Mouse (Mus musculus) cerebellum, adult 2 months (tissue): ENCODE data around the gene Nectin1. TPM values are rescaled to one million over a fixed set of nuclear protein-coding genes. Genes with fewer than 3 reads are reported as not detected.

Source experiments
- DNase-seq, 2 experiments: peaks; one replicate each; pipeline ENCODE4 v3.0.0; 2021
- H3K27ac ChIP-seq: fragments of 200-500 bp; 2 replicates; pipeline ENCODE4 v1.5.1; 2012; ENCODE audit warnings: low read length, control low read depth, inconsistent platforms; ENCODE audit not compliant: insufficient read depth
- H3K27me3 ChIP-seq: fragments of 200-500 bp; 2 replicates; pipeline ENCODE4 v1.6.1; 2012; ENCODE audit warnings: inconsistent platforms, mild to moderate bottlenecking, low read length, moderate library complexity; ENCODE audit not compliant: control insufficient read depth, insufficient read depth
- H3K4me1 ChIP-seq: fragments of 200-500 bp; 2 replicates; pipeline ENCODE4 v1.6.1; 2011; ENCODE audit warnings: low read length; ENCODE audit not compliant: control insufficient read depth, insufficient read depth
- H3K4me3 ChIP-seq: fragments of 200-500 bp; replicated peaks from 2 replicates; pipeline ENCODE3; 2011; ENCODE audit warnings: mild to moderate bottlenecking, low read depth, low read length, control low read depth; ENCODE audit not compliant: insufficient read depth
- CTCF ChIP-seq: fragments of 200-500 bp; IDR thresholded peaks from 2 replicates; pipeline ENCODE4 v1.5.1; 2011; ENCODE audit warnings: low read depth, mild to moderate bottlenecking, control low read depth, low read length, moderate library complexity, borderline replicate concordance; ENCODE audit not compliant: insufficient read depth
- POLR2A ChIP-seq: fragments of 200-500 bp; IDR thresholded peaks from 2 replicates; pipeline ENCODE4 v1.6.1; 2011; ENCODE audit warnings: low read length, control low read depth, borderline replicate concordance; ENCODE audit not compliant: insufficient read depth
- WGBS: fragments of 180-500 bp; shearing (Covaris S2); methylation state at CpG from one replicate; pipeline ENCODE4 v1.1.7; 2018; 5-methylcytosine and 5-hydroxymethylcytosine counted together
- polyA plus RNA-seq: library from polyadenylated mRNA; depleted of rRNA; stranded (reverse); fragments of >200 nt; gene quantifications from 2 replicates; pipeline ENCODE4 v1.2.3, GENCODE M21; 2012; rRNA removed

The Nectin1 gene
- 27.3 and 28.9 TPM in 2 replicates for polyA plus RNA-seq

DNA sequence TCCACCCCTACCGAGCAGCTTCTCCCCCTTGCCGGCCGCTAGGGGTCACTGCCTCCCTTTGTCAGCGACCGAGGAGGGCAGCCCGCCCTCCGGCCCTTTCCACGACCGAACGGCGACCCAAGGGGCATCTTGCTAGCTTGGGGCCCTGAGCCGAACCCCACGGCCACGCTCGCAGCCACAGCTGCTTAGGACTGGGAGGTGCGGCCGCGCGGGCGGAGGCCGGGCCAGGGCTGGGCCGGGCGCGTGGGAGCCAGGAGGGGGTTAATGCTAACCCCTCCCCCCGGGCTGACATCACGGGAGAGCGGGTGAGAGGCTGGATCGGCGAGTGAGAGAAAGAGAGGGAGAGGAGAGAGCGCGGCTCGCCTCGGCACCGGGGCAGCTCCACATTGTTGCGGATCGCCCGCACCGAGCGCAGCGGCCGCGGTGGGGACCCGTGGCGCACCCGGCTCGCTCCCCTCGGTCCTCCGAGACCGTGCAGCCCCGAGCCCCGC lies at the start of gene Nectin1:
Gene Nectin1, plus strand, starts transcription at position 338 of the 491 bp plus-strand sequence.
- TF ChIP-seq POLR2A (peak; percentile 81), CTCF (peak; percentile 70)
- Histone ChIP-seq H3K4me3 (peak within 1 kb of the TSS; percentile 72), H3K4me1 (0 out of 2 replicates have a peak, but pooled peaks cover 13% of the 10 kb centered on the region), H3K27ac (peak within 1 kb of the TSS; percentile 83), H3K27me3 (no peaks in the 10 kb centered on the region)
- under 1% methylated on average over 47 of the region's 51 CpGs for WGBS
- peak; percentile 90 to 95 for DNase-seq

DNA sequence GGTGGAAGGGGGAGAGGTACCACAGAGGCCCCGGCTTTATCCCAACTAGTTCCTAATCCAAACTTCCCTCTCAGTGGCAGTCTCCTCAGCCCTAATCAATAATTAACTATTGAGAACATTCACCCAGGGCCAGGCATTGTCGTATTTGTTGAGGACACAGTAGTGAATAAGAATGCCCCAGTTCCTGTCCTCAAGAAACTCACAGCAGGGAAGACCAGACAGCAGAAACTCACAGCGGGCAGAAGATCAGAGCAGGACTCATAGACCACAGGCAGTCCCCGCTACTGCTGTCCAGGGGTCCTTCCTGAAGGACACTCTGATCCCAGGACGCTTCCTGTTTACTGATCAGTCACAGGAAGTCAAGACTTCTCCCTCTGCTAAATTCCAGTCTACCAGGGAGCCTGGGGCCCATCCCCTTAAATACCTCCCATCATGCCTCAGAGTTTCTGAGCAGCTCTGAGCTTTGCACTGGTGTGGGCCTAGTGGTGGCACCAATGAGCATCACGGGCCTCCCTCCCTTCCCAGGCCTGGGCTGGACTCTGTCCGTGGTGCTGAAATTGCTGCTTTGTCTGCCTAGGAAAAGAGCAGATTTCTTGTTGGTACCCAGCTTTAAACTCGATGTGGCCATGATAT lies 45.6 kb upstream of the Nectin1 start:
- WGBS = 47% methylated on average over 8 of the region's 8 CpGs
- TF ChIP-seq POLR2A = no peak
- TF ChIP-seq CTCF = no peak
- no peaks in the 10 kb centered on the region for H3K27me3 ChIP-seq

DNA sequence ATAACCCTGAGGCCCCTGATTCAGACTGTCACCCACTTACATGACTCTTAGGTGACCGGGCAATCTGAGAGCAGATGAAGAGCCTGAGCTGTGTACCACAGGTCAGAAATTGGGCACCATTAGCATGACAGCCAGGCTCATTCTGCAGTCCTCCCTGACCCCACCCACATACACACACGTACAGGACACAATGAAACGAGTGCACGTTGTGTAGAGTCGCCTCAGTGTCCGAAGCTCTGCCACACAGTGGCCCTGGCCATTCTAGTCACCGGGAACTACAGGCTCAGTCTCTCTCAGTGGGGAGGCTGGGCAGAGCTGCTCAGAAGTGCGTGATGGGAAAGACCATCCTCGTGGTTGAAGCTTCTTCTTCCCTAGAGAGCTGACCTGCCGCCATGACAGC lies 44.9 kb upstream of the Nectin1 start:
- no peaks in the 10 kb centered on the region for H3K27me3 ChIP-seq
- TF ChIP-seq CTCF (no peak), POLR2A (no peak)
- 72% methylated on average over 10 of the region's 10 CpGs for WGBS
- no peak overlapping the region for H3K4me3 ChIP-seq
- no peak overlapping the region for H3K27ac ChIP-seq
- no peak for DNase-seq
- H3K4me1 ChIP-seq = peaks cover 7% of the 10 kb centered on the region; the same call in 1 of the 2 replicates

More for the DNA sequence above, 45.6 kb upstream of the Nectin1 start:
- H3K4me1 ChIP-seq = peaks cover 7% of the 10 kb centered on the region; the same call in 1 of the 2 replicates
- H3K27ac ChIP-seq = no peak overlapping the region
- H3K4me3 ChIP-seq = no peak overlapping the region
- no peak for DNase-seq

GRCm38 (mm10) chr9:43699417-43700225 lies 44.2 kb upstream of the Nectin1 start:
- Histone ChIP-seq H3K4me1 (peaks cover 7% of the 10 kb centered on the region; the same call in 1 of the 2 replicates), H3K27me3 (no peaks in the 10 kb centered on the region), H3K4me3 (no peak overlapping the region), H3K27ac (no peak overlapping the region)
- WGBS = 24% methylated on average over 11 of the region's 11 CpGs
- no peak for DNase-seq
- TF ChIP-seq CTCF (no peak), POLR2A (no peak)

DNA sequence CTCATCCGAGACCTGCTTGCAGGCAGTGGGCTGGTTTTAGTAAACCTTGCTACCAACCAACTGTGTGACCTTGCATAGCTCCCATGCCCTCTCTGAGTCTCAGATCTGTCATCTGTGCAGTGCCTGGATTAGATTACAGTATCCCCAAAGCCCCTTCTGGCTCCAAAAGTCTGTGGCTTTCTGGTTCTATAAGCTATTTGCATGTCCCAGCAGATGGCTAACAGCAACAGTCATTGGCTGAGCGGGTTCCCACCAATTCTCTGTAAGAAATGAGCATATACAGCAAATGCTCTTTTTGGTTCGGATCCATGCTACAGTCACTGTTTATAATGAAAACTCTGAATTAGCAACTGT lies 43.6 kb upstream of the Nectin1 start:
- no peak for DNase-seq
- WGBS = 55% methylated on average over 3 of the region's 3 CpGs
- no peaks in the 10 kb centered on the region for H3K27me3 ChIP-seq
- H3K4me1 ChIP-seq = peaks cover 7% of the 10 kb centered on the region; the same call in 1 of the 2 replicates
- TF ChIP-seq POLR2A (no peak), CTCF (no peak)
- H3K27ac ChIP-seq = no peak overlapping the region
- no peak overlapping the region for H3K4me3 ChIP-seq

GRCm38 (mm10) chr9:43701748-43702147 lies 42.0 kb upstream of the Nectin1 start:
- no peak overlapping the region for H3K4me3 ChIP-seq
- no peak for DNase-seq
- TF ChIP-seq POLR2A (no peak), CTCF (no peak)
- no peaks in the 10 kb centered on the region for H3K27me3 ChIP-seq
- H3K27ac ChIP-seq = no peak overlapping the region
- H3K4me1 ChIP-seq = peaks cover 7% of the 10 kb centered on the region

- DNase-seq = no peak
- no peaks in the 10 kb centered on the region for H3K27me3 ChIP-seq
- no peak overlapping the region for H3K27ac ChIP-seq
- no peak for TF ChIP-seq POLR2A
- TF ChIP-seq CTCF = no peak
- no peak overlapping the region for H3K4me3 ChIP-seq
- 89% methylated on average over 4 of the region's 4 CpGs for WGBS
- H3K4me1 ChIP-seq = peaks cover 11% of the 10 kb centered on the region
Measured at GRCm38 (mm10) chr9:43707571-43707970, 36.2 kb upstream of the Nectin1 start.
